In the genomic region with DNA sequence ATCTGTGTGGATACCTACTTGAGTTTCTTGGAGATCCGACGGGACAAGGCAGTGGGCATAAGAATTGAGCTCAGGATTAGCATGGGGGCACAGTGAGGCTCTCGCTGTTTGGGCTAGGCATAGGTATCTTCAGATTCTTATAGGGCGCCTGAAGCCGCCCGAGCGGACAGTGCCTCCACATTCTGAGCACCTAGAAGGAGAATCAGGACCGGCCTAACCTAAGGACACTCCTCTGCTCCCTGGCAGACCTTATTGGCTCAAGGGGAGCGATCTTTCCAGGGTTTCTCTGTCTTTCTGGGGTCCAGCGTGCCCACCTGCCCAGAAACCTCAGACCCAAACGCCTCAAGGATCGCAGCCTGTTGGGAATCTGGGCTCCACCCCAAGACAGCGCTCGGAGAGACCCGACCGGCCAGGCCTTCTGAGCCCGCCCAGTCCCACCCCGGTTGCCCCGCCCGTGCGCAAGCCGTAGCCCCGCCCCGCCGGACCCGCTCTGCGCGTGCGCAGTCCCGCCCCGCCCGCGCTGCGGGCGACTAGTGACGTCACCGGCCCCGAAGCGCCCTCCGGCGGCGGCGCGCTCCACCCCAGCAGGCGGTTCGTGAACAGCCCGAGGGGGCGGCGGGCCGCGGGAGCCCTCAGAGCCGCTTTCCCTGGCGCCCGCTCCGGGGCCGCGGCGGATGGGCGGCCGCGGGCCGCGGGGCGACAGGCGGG, we compare ENCODE assay signal across 8 mouse cellular contexts. TPM values are rescaled to one million over a fixed set of nuclear protein-coding genes. Genes with fewer than 3 reads are reported as not detected.
DNase-seq lines count a peak whose midpoint lies in the region; ATAC-seq and TF ChIP-seq lines count a peak whose summit lies in the region.

TSS of gene Dvl1 (plus strand) at position 532 of the 708 bp plus-strand sequence.

- H3K36me3 ChIP-seq in kidney, embryonic 14.5 days (ENCODE audit: control insufficient read depth, insufficient read depth, low read length) = peaks cover 13% of the 10 kb centered on the region
- H3K36me3 ChIP-seq in limb, embryonic 14.5 days (ENCODE audit: control insufficient read depth, insufficient read depth, low read length) = peaks cover 16% of the 10 kb centered on the region
- H3K36me3 ChIP-seq in midbrain, embryonic 16.5 days (ENCODE audit: control insufficient read depth, insufficient read depth, low read length) = no peaks in the 10 kb centered on the region
- no peaks in the 10 kb centered on the region for H3K36me3 ChIP-seq in spleen, adult 2 months (ENCODE audit: control insufficient read depth, insufficient read depth, low read length)

- peak within 1 kb of the TSS; percentile 99 for H3K4me3 ChIP-seq in bone marrow macrophage, adult 2 months (ENCODE audit: insufficient read depth, low read length)
- peak within 1 kb of the TSS; percentile 69 for H3K4me3 ChIP-seq in embryonic fibroblast, embryonic 13.5 days (ENCODE audit: insufficient read depth, low read length)
- H3K4me3 ChIP-seq in kidney, embryonic 14.5 days (ENCODE audit: low read length) = peak within 1 kb of the TSS; percentile 85
- H3K4me3 ChIP-seq in limb, embryonic 14.5 days (replicated peaks; ENCODE audit: low read length) = peak within 1 kb of the TSS; percentile 76
- peak within 1 kb of the TSS; percentile 79 for H3K4me3 ChIP-seq in midbrain, embryonic 16.5 days (ENCODE audit: low read depth, low read length)
- H3K4me3 ChIP-seq in spleen, adult 2 months (ENCODE audit: extremely low read depth, insufficient read depth, insufficient read length) = peak within 1 kb of the TSS; percentile 75

- no peaks in the 10 kb centered on the region for H3K27me3 ChIP-seq in kidney, embryonic 14.5 days (ENCODE audit: control insufficient read depth, insufficient read depth, low read length)
- H3K27me3 ChIP-seq in limb, embryonic 14.5 days (ENCODE audit: control insufficient read depth, insufficient read depth, low read length) = no peaks in the 10 kb centered on the region
- H3K27me3 ChIP-seq in midbrain, embryonic 16.5 days (ENCODE audit: control insufficient read depth, insufficient read depth, low read depth, low read length) = no peaks in the 10 kb centered on the region
- no peaks in the 10 kb centered on the region for H3K27me3 ChIP-seq in spleen, adult 2 months (ENCODE audit: control insufficient read depth, insufficient read depth, low read length)

- peak; percentile 92 for ATAC-seq in kidney, embryonic 14.5 days (ENCODE audit: low FRiP score, low TSS enrichment)
- peak; percentile 92 for ATAC-seq in limb, embryonic 14.5 days (ENCODE audit: low FRiP score, low read depth)
- peak; percentile 89 for ATAC-seq in midbrain, embryonic 16.5 days

- peak; percentile 94 for DNase-seq in A20 (ENCODE audit: low read depth, low spot score)
- peak; percentile 90 to 92 for DNase-seq in heart, adult 9 months (ENCODE audit: low spot score in 2 of 2)
- DNase-seq in limb, embryonic 14.5 days (ENCODE audit: low spot score) = peak; percentile 82
- peak; percentile 71 to 92 for DNase-seq in spleen, adult 2 months (ENCODE audit: low read depth in 1 of 2, low spot score in 2 of 2)

- TF ChIP-seq POLR2A in bone marrow macrophage, adult 2 months (IDR thresholded peaks at IDR 0.05; ENCODE audit: borderline replicate concordance, low read depth, low read length) = no peak
- peak; percentile 62 for TF ChIP-seq POLR2A in embryonic fibroblast, embryonic 13.5 days (IDR thresholded peaks at IDR 0.05; ENCODE audit: low read depth, low read length)
- 0 out of 2 replicates have a peak, but pooled peaks have one; percentile 53 for TF ChIP-seq POLR2A in limb, embryonic 14.5 days (IDR thresholded peaks at IDR 0.05; ENCODE audit: borderline replicate concordance, extremely low read depth, insufficient read depth, insufficient read length)
- TF ChIP-seq POLR2A in spleen, adult 2 months (IDR thresholded peaks at IDR 0.05; ENCODE audit: low read depth, low read length) = peak; percentile 49; the same call in 1 of the 2 replicates

- peak within 1 kb of the TSS; percentile 84 for H3K9ac ChIP-seq in kidney, embryonic 14.5 days (ENCODE audit: low read depth, low read length)
- peak within 1 kb of the TSS; percentile 76 for H3K9ac ChIP-seq in limb, embryonic 14.5 days (ENCODE audit: low read depth, low read length, severe bottlenecking)
- H3K9ac ChIP-seq in midbrain, embryonic 16.5 days (ENCODE audit: low read depth, low read length) = peak within 1 kb of the TSS; percentile 88

- H3K4me1 ChIP-seq in bone marrow macrophage, adult 2 months (ENCODE audit: control insufficient read depth, insufficient read depth, low read length) = peaks cover 31% of the 10 kb centered on the region
- peaks cover 6% of the 10 kb centered on the region; the same call in 1 of the 2 replicates for H3K4me1 ChIP-seq in embryonic fibroblast, embryonic 13.5 days (ENCODE audit: control insufficient read depth, insufficient read depth, low read length)
- peaks cover 13% of the 10 kb centered on the region for H3K4me1 ChIP-seq in kidney, embryonic 14.5 days (ENCODE audit: control insufficient read depth, insufficient read depth, low read length)
- H3K4me1 ChIP-seq in limb, embryonic 14.5 days (ENCODE audit: control insufficient read depth, insufficient read depth, low read length) = peaks cover 12% of the 10 kb centered on the region; the same call in 1 of the 2 replicates
- H3K4me1 ChIP-seq in midbrain, embryonic 16.5 days (ENCODE audit: control insufficient read depth, insufficient read depth, low read length) = peaks cover 33% of the 10 kb centered on the region
- peaks cover 16% of the 10 kb centered on the region; the same call in 1 of the 2 replicates for H3K4me1 ChIP-seq in spleen, adult 2 months (ENCODE audit: control insufficient read depth, insufficient read depth, insufficient read length)

- no peak for TF ChIP-seq CTCF in bone marrow macrophage, adult 2 months (IDR thresholded peaks at IDR 0.05; ENCODE audit: low read depth, low read length)
- 0 out of 2 replicates have a peak, but pooled peaks have one; percentile 21 for TF ChIP-seq CTCF in embryonic fibroblast, embryonic 13.5 days (IDR thresholded peaks at IDR 0.05; ENCODE audit: borderline replicate concordance, insufficient read depth, low read length)
- TF ChIP-seq CTCF in spleen, adult 2 months (IDR thresholded peaks at IDR 0.05; ENCODE audit: extremely low read depth, insufficient read depth, insufficient read length, insufficient replicate concordance) = peak; percentile 40; the same call in 1 of the 2 replicates

- no peaks in the 10 kb centered on the region for H3K9me3 ChIP-seq in kidney, embryonic 14.5 days (ENCODE audit: control insufficient read depth, low read length)
- H3K9me3 ChIP-seq in limb, embryonic 14.5 days (ENCODE audit: control insufficient read depth, low read length) = no peaks in the 10 kb centered on the region
- no peaks in the 10 kb centered on the region for H3K9me3 ChIP-seq in midbrain, embryonic 16.5 days (replicated peaks; ENCODE audit: control insufficient read depth, low read length, poor library complexity, severe bottlenecking)

- 3% methylated on average over 45 of the region's 65 CpGs for WGBS in kidney, embryonic 14.5 days
- WGBS in limb, embryonic 14.5 days = 3% methylated on average over 47 of the region's 65 CpGs
- 2% methylated on average over 43 of the region's 65 CpGs for WGBS in midbrain, embryonic 16.5 days
- WGBS in spleen, adult 2 months = 3% methylated on average over 64 of the region's 65 CpGs

- no peak within 1 kb of the TSS for H3K27ac ChIP-seq in bone marrow macrophage, adult 2 months (ENCODE audit: insufficient read depth, low read depth, low read length)
- H3K27ac ChIP-seq in embryonic fibroblast, embryonic 13.5 days (ENCODE audit: insufficient read depth, low read length) = peak within 1 kb of the TSS; percentile 70
- H3K27ac ChIP-seq in kidney, embryonic 14.5 days (ENCODE audit: low read depth, low read length) = no peak within 1 kb of the TSS
- H3K27ac ChIP-seq in limb, embryonic 14.5 days (replicated peaks; ENCODE audit: low read depth, low read length) = 0 out of 2 replicates have a peak within 1 kb of the TSS, but pooled peaks have one; percentile 38
- peak within 1 kb of the TSS; percentile 85 for H3K27ac ChIP-seq in midbrain, embryonic 16.5 days (ENCODE audit: low read length)
- peak within 1 kb of the TSS; percentile 61 for H3K27ac ChIP-seq in spleen, adult 2 months (ENCODE audit: insufficient read depth, low read length)

- H3K4me2 ChIP-seq in kidney, embryonic 14.5 days (replicated peaks; ENCODE audit: low read depth, low read length) = peak within 1 kb of the TSS; percentile 95
- peak within 1 kb of the TSS; percentile 92 for H3K4me2 ChIP-seq in limb, embryonic 14.5 days (replicated peaks; ENCODE audit: low read depth, low read length, severe bottlenecking)
- peak within 1 kb of the TSS; percentile 95 for H3K4me2 ChIP-seq in midbrain, embryonic 16.5 days (ENCODE audit: low read length)

RNA-seq across cellular contexts. Expression of gene Dvl1, which starts in this region (rescaled TPM):
- polyA plus RNA-seq in bone marrow macrophage, adult 2 months (2012; ENCODE audit: insufficient read depth, insufficient read length, missing spikeins) = 20.9 and 27.3 TPM in 2 replicates
- 38.5 and 41.4 TPM in 2 replicates for polyA plus RNA-seq in embryonic fibroblast, embryonic 13.5 days (2011; ENCODE audit: insufficient read length, low read depth, missing spikeins)
- polyA plus RNA-seq in kidney, embryonic 14.5 days (2014; fragmentation: Nextera tagmentation; extraction: Ambion mirVana) = 6.3 and 7.2 TPM in 2 replicates
- polyA plus RNA-seq in limb, embryonic 14.5 days (2012; rRNA removed) = 92.9 and 131 TPM in 2 replicates
- 17.4 and 18.8 TPM in 2 replicates for polyA plus RNA-seq in limb, embryonic 14.5 days (2014; fragmentation: Nextera tagmentation; extraction: Ambion mirVana)
- 10.3 and 11.0 TPM in 2 replicates for polyA plus RNA-seq in midbrain, embryonic 16.5 days (2015; fragmentation: Nextera tagmentation; extraction: Ambion mirVana)
- 98.5 and 132 TPM in 2 replicates for polyA plus RNA-seq in spleen, adult 2 months (2012; rRNA removed)

Comparison
In these comparisons a context has a peak if more than half of its experiments do, and no peak if none do; other contexts are left out.
1. H3K27ac ChIP-seq: peak in embryonic fibroblast, embryonic 13.5 days (single experiment), limb, embryonic 14.5 days (single experiment), midbrain, embryonic 16.5 days (single experiment) and spleen, adult 2 months (single experiment); none in bone marrow macrophage, adult 2 months (single experiment) and kidney, embryonic 14.5 days (single experiment).
2. Peak in every context shown above with its lines, with median percentiles within 50 percentile points of each other: DNase-seq, H3K4me3 ChIP-seq, ATAC-seq, H3K4me2 ChIP-seq and H3K9ac ChIP-seq.